Mouse (Mus musculus) cortical plate, adult 2 months (tissue): ENCODE measurements at regions not wholly inside any gene's neighbourhood (a gene's known extent, or its start where the extent isn't known, plus 50 kb on each side); places are given as distances from the start of the nearest gene placed in this dataset.

ENCODE experiments used
- CTCF ChIP-seq: fragments of 200-500 bp; IDR thresholded peaks from 2 replicates; pipeline ENCODE4 v1.5.1; 2011; ENCODE audit warnings: mild to moderate bottlenecking, control low read depth, low read length; ENCODE audit not compliant: insufficient read depth; ENCODE audit errors: extremely low read depth
- POLR2A ChIP-seq: fragments of 200-500 bp; IDR thresholded peaks from 2 replicates; pipeline ENCODE4 v1.6.1; 2011; ENCODE audit warnings: mild to moderate bottlenecking, low read length, control low read depth; ENCODE audit not compliant: insufficient read depth; ENCODE audit errors: extremely low read depth

DNA sequence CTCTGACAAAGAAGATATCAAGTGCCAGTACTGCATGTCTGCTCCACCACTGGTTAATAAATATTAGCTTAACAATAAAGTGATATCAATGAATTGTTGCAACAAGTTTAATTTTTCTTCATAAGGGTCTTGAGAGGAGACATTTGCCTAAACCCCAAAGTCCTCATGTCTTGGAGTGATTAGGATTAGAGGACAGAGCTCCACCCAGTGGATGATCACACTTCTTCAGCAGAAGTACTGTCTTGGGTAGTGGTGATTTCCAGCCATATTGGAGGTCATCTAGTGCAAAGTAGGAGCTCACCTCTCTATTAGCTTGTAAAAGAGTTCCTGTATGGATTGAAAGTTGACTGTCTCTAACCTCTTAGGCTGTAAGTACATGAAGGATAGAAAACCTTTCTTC lies 2825.8 kb upstream of the Lrrc6 start:
- TF ChIP-seq CTCF, result peak; percentile 32; the same call in 1 of the 2 replicates
- no peak for TF ChIP-seq POLR2A
